Mouse (Mus musculus): Measurements from ENCODE around the gene Gtpbp1.
"Not testable (repeated sequence)": the region's sequence is repeated elsewhere in the genome, so short reads cannot be mapped to it uniquely, and the experiment has no call there.

Gene Gtpbp1

GRCm38 (mm10) chr15:79690426-79691022 is at the start of gene Gtpbp1:
TSS of gene Gtpbp1 (plus strand) at chr15:79690845.
- peak; percentile 100 for DNase-seq (ENCODE audit: low read depth, low spot score)

- no peak for DNase-seq (ENCODE audit: low read depth, low spot score)
Observed at GRCm38 (mm10) chr15:79641135-79641817, 49.4 kb upstream of the Gtpbp1 start.

DNA sequence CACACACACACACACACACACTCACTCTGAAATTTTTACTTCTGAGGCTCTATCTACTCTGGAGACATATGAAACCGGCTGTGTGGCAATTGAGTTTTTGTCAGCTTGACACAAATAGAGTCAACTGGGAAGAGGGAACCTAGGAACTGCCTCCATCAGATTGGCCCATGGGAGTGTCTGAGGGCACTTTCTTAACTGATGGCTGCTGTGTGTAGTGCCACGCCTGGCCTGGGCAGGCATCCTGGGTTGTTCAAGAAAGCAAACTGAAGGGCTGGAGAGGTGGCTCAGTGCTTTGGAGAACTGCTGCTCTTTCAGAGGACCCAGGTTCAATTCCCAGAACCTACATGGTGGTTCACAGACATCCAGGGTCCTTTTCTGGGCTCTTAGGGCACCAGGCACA is 45.2 kb upstream of the Gtpbp1 start:
- no peak for DNase-seq (ENCODE audit: low read depth, low spot score)

- DNase-seq (ENCODE audit: low read depth, low spot score), result no peak
Observed at GRCm38 (mm10) chr15:79648130-79648529, 42.5 kb upstream of the Gtpbp1 start.

GRCm38 (mm10) chr15:79650569-79650968 is 40.1 kb upstream of the Gtpbp1 start:
- peak; percentile 35 for DNase-seq (ENCODE audit: low read depth, low spot score)

DNA sequence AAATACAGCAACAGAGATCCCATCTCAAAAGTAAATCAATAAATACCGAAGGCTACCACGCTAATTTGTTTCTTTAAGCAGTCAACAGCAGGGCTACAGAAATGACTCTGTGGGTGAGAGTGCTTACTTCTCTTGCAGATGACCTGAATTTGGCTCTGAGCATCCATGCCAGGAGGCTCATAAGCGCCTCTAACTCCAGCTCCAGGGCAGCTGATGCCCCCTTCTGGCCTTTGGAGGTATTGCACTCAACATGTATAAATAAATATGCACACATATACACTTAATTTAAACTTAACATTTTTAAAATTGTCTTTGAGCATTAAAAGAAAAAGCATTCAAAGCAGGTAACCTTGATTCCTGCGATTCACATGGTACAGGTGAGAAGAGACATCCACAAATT is 39.2 kb upstream of the Gtpbp1 start:
- peak; percentile 51 for DNase-seq (ENCODE audit: low read depth, low spot score)

DNA sequence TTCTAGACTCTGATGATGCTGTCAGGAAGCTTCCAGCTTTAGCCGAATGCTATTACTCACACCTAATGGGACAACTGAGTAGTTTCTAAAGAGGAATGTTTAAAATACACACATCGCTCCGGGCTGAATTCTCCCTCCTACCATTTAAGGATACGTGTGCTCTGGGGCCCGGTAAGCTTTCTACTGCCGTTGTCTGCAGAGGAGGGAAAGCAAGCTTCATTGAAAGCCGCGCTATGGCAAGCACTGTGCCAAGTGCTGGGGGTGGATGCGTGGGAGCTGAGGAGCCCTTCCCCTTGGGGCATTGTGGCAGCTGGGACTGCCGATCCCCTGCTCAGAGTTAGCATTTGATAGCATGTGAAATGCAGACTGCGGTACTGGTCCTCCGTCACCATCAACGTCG is 34.2 kb upstream of the Gtpbp1 start:
- DNase-seq (ENCODE audit: low read depth, low spot score), result no peak

DNA sequence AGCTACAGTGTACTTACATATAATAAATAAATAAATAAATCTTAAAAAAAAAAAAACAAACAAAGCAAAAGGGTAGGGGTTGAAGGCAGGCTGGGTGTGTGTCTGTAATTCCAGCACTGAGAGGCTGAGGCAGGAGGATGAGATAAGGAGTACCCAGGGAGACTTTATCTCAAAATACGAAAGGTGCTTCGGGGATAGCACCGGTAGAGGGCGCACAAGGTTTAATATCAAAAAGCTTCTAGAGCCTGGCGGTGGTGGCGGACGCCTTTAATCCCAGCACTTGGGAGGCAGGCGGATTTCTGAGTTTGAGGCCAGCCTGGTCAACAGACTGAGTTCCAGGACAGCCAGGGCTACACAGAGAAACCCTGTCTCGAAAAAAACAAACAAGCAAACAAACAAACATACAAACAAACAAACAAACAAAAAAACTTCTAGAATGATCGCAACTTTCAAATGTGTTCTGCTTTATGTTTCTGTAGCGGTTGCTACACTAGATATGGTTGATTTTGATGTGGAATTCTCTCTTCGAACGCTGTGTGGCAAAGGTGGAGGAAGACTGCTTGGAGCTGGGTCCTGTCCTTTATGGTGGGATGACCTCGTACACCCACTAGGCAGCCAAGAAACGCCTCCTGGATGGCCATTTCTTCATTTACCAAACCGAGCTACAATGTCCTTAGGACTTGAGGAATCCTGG is 32.7 kb upstream of the Gtpbp1 start:
- peak; percentile 96 for DNase-seq (ENCODE audit: low read depth, low spot score)

GRCm38 (mm10) chr15:79658531-79659375 is 31.9 kb upstream of the Gtpbp1 start, which contains the start of the genes Fam227a and Cby1:
TSS of gene Fam227a (minus strand) at chr15:79658956.
TSS of gene Cby1 (plus strand) at chr15:79659199.
- DNase-seq (ENCODE audit: low read depth, low spot score), result peak; percentile 89

- DNase-seq (ENCODE audit: low read depth, low spot score), result peak; percentile 58
Observed at GRCm38 (mm10) chr15:79661852-79662251, 28.8 kb upstream of the Gtpbp1 start.

- DNase-seq (ENCODE audit: low read depth, low spot score), result no peak
Observed at GRCm38 (mm10) chr15:79664666-79665065, 26.0 kb upstream of the Gtpbp1 start.

- DNase-seq (ENCODE audit: low read depth, low spot score), result peak; percentile 40
Observed at GRCm38 (mm10) chr15:79669195-79669594, 21.4 kb upstream of the Gtpbp1 start.

GRCm38 (mm10) chr15:79670249-79670971 is 20.2 kb upstream of the Gtpbp1 start, which contains the start of gene Tomm22:
TSS of gene Tomm22 (plus strand) at chr15:79670861.
- peak; percentile 94 for DNase-seq (ENCODE audit: low read depth, low spot score)

- no peak for DNase-seq (ENCODE audit: low read depth, low spot score)
Observed at GRCm38 (mm10) chr15:79670972-79671299, 19.7 kb upstream of the Gtpbp1 start.

- DNase-seq (ENCODE audit: low read depth, low spot score), result not testable (repeated sequence)
Observed at GRCm38 (mm10) chr15:79671828-79672348, 18.8 kb upstream of the Gtpbp1 start.

- DNase-seq (ENCODE audit: low read depth, low spot score), result no peak
Observed at GRCm38 (mm10) chr15:79677936-79678335, 12.7 kb upstream of the Gtpbp1 start.

DNA sequence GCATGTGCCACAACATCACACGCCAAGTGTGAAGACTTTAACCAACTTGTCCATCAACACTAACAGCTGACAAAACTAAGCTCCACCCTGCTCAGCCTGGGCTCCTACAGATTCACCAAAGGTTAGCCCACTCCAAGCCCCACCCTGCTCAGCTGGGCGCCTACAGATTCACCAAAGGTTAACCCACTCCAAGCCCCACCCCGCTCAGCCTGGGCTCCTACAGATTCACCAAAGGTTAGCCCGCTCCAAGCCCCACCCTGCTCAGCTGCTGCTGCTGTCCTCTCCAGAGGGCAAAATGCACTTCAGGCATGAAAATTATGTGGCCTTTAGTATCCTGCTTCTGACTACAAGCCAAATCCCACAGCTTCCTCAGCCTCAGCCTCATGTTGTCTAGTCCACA is 8.7 kb upstream of the Gtpbp1 start:
- DNase-seq (ENCODE audit: low read depth, low spot score), result no peak

DNA sequence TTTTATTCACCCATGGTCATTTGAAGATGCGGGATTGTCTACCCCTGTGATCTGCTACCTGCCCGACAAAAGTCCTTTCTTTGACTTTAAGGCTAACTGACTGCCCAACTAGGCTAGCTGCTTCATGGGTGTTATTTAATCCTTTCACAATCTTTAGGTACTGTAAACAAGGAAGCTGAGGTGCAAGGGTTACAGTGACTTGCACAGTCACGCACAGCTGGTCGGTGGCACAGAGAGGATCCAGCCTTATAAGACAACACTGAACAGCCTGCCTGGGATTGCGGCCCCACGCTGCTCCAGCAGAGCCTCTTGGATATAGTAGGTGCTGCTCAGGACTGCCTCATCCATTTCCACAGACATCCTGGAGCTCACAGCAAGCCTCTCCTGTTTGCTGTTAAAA is 7.5 kb upstream of the Gtpbp1 start:
- no peak for DNase-seq (ENCODE audit: low read depth, low spot score)

DNA sequence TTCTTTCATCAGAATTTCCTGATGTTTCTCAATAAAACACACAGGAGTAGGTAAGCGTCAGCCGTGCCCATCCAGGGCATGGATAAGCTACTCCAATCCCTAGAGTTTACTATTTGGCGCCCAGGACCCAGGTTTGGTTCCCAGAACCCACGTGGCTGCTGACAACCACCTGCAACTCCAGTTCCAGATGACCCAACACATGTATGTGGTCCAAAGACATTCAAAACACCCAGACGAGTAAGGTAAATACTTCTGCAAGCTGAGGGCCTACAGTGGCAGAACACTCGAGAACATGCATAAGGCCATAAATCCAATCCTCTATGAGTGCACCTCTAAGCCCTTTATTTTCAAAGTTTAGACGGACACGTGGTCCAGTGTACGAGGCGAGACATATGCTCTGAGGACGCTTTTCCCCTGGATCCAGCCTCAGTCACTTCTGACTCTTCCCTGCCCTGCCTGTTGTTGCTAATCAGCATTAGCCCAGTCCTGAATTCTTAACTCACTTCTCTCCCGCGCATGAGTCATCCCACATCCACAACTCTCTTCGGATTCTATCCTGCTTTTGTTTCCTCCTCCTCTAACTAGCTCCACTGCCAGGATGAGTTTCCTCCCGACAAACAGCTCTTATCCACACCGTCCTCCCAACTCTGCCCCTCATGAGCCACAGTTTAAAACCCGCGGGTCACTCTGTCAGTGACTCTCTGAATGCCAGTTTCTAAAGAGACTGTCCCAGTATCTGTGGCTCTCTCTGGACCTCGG is 6.8 kb upstream of the Gtpbp1 start:
- DNase-seq (ENCODE audit: low read depth, low spot score), result peak; percentile 81

DNA sequence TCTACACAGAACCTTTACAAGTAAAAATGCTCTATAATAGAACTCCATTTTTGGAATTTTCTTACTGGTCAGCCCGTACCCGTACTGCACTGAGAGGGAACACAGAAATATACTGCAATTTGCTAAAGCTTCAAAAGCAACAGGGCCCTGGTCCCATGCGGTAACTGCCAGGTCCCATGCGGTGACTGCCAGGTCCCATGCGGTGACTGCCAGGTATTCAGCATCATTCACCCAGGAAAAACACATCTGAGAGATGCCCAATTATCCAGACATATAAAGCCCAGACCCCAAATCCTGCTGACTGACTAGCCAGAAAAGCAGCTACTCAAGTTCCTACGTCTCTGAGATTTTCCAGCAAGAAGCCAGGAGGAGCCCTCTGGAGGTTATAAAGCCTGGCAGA is 6.0 kb upstream of the Gtpbp1 start:
- DNase-seq (ENCODE audit: low read depth, low spot score), result no peak
